Comparison of ENCODE assay signal across 19 mouse cellular contexts in the genomic region with DNA sequence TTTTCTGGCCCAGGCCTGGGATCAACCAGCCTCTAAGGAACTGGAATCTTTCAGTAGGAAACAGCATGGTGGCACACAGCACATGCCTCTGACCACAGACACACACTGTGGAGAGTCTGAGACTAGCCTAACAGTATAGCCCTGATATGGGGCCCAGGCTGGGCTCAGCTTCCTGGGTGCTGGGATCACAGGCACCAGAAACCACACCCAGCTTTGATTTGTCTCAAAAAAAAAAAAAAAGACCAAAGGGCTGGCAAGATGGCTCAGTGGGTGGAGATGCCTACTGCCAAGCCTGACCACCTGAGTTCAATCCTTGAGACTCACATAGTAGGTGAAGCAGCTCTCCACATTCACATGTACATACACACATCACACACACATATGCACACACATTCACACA. TPM values are rescaled to one million over a fixed set of nuclear protein-coding genes. Genes with fewer than 3 reads are reported as not detected.
"Had no signal": no experiment of that assay in that cellular context is flagged by ENCODE, and none has a peak within 500 bp of the region (broad histone marks: within the 10 kb centered on the region; RNA-seq: fewer than 3 reads in every experiment).

No protein-coding gene starts in this region.

- H3K27ac ChIP-seq: kidney, postnatal 0 days; layer of hippocampus, adult 2 months; limb, embryonic 13.5 days; liver, embryonic 14.5 days; midbrain, embryonic 12.5 days; neural tube, embryonic 15.5 days had no signal

- DNase-seq: kidney, adult 8-10 months; kidney, postnatal 36 days; left cerebral cortex, postnatal 4 days; lung, adult 18-20 months; right cerebral cortex, postnatal 4 days; spleen, adult 18-20 months; thymus, postnatal 36 days had no signal

- H3K27me3 ChIP-seq: limb, embryonic 13.5 days; midbrain, embryonic 12.5 days; neural tube, embryonic 15.5 days had no signal

- H3K9me3 ChIP-seq: limb, embryonic 13.5 days; midbrain, embryonic 12.5 days; neural tube, embryonic 15.5 days had no signal

- H3K4me3 ChIP-seq: layer of hippocampus, adult 2 months; limb, embryonic 13.5 days; midbrain, embryonic 12.5 days; neural tube, embryonic 15.5 days had no signal

- H3K36me3 ChIP-seq: midbrain, embryonic 12.5 days; neural tube, embryonic 15.5 days had no signal

- ATAC-seq: midbrain, embryonic 16.5 days had no signal

- H3K4me2 ChIP-seq: limb, embryonic 13.5 days; midbrain, embryonic 12.5 days; neural tube, embryonic 15.5 days had no signal

- H3K9ac ChIP-seq: limb, embryonic 13.5 days; liver, embryonic 14.5 days; midbrain, embryonic 12.5 days; neural tube, embryonic 15.5 days had no signal

RNA-seq across cellular contexts. Expression of gene A730061H03Rik, which starts 5.6 kb away (rescaled TPM):
- total RNA-seq: left cerebral cortex, adult 18-20 months; left cerebral cortex, postnatal 10 days; left cerebral cortex, postnatal 4 days; liver, adult 2 months had no signal
- polyA plus RNA-seq: midbrain, embryonic 12.5 days had no signal

RNA-seq across cellular contexts. Expression of gene Fitm1, which starts 20.8 kb away (rescaled TPM):
- total RNA-seq: layer of hippocampus, adult 2 months; layer of hippocampus, postnatal 14 days; left cerebral cortex, adult 18-20 months; left cerebral cortex, postnatal 10 days; left cerebral cortex, postnatal 4 days; megakaryocyte-erythroid progenitor cell, adult 5-6 weeks had no signal
- polyA plus RNA-seq: midbrain, embryonic 12.5 days; midbrain, embryonic 16.5 days had no signal
